Mouse (Mus musculus) embryonic facial prominence, embryonic 14.5 days (tissue): ENCODE results near the gene Scarf1. TPM values are rescaled to one million over a fixed set of nuclear protein-coding genes. Genes with fewer than 3 reads are reported as not detected.

Experiments
- ATAC-seq: fragments of 200-750 bp; cut with Nextera tagmentation; 2 replicates; pipeline ENCODE4 v1.8.0; 2017; ENCODE audit warnings: low read depth, moderate number of reproducible peaks, moderate TSS enrichment
- DNase-seq: peaks from one replicate; pipeline ENCODE4 v3.0.0-alpha.2; 2015; ENCODE audit warnings: low spot score
- H3K27ac ChIP-seq: fragments of 300-500 bp; sonication (generic); replicated peaks from 2 replicates; pipeline ENCODE4 v1.5.1; 2014; ENCODE audit warnings: low read depth, mild to moderate bottlenecking, low read length, moderate library complexity
- H3K27me3 ChIP-seq: fragments of 300-500 bp; sonication (generic); replicated peaks from 2 replicates; pipeline ENCODE4 v1.6.1; 2014; ENCODE audit warnings: low read length; ENCODE audit not compliant: control insufficient read depth, insufficient read depth
- H3K36me3 ChIP-seq: fragments of 300-500 bp; sonication (generic); 2 replicates; pipeline ENCODE4 v1.6.1; 2014; ENCODE audit warnings: low read length, mixed read lengths; ENCODE audit not compliant: control insufficient read depth, insufficient read depth
- H3K4me1 ChIP-seq: fragments of 300-500 bp; sonication (generic); 2 replicates; pipeline ENCODE4 v1.6.1; 2014; ENCODE audit warnings: antibody characterized with exemption, low read length; ENCODE audit not compliant: control insufficient read depth, insufficient read depth
- H3K4me2 ChIP-seq: fragments of 300-500 bp; sonication (generic); 2 replicates; pipeline ENCODE4 v1.6.1; 2014; ENCODE audit warnings: low read depth, mild to moderate bottlenecking, low read length, moderate library complexity, mixed read lengths
- H3K4me3 ChIP-seq: fragments of 300-500 bp; sonication (generic); 2 replicates; pipeline ENCODE4 v1.5.1; 2014; ENCODE audit warnings: low read depth, mild to moderate bottlenecking, low read length
- H3K9ac ChIP-seq: fragments of 300-500 bp; sonication (generic); 2 replicates; pipeline ENCODE4 v1.6.1; 2014; ENCODE audit warnings: low read depth, mild to moderate bottlenecking, low read length, moderate library complexity, mixed read lengths
- H3K9me3 ChIP-seq: fragments of 300-500 bp; sonication (generic); 2 replicates; pipeline ENCODE4 v1.6.1; 2016; ENCODE audit warnings: low read length; ENCODE audit not compliant: control insufficient read depth
- WGBS: fragments of 180-500 bp; shearing (Covaris S2); extraction: QIAGEN DNeasy Blood & Tissue Kit; methylation state at CpG from one replicate; pipeline ENCODE4 v1.1.7; 2014; 5-methylcytosine and 5-hydroxymethylcytosine counted together
- polyA plus RNA-seq: library from polyadenylated mRNA; unstranded; fragments of >200 nt; fragmentation: Nextera tagmentation; extraction: Ambion mirVana; gene quantifications from 2 replicates; pipeline ENCODE4 v1.2.1, GENCODE M21; 2014

Scarf1 gene
- polyA plus RNA-seq, 1 experiment from 2014 or later, result 6.9 TPM

GRCm38 (mm10) chr11:75521609-75522008, 8.3 kb downstream of the Scarf1 start:
- Histone ChIP-seq H3K9me3 (no peaks in the 10 kb centered on the region), H3K36me3 (no peaks in the 10 kb centered on the region), H3K27me3 (no peaks in the 10 kb centered on the region), H3K27ac (no peak overlapping the region), H3K9ac (no peak overlapping the region), H3K4me1 (no peaks in the 10 kb centered on the region), H3K4me2 (no peak overlapping the region), H3K4me3 (no peak overlapping the region)
- ATAC-seq, result no peak
- 91% methylated on average over 4 of the region's 4 CpGs for WGBS
- no peak for DNase-seq

GRCm38 (mm10) chr11:75522793-75523192, 9.5 kb downstream of the Scarf1 start:
- Histone ChIP-seq H3K4me3 (no peak overlapping the region), H3K36me3 (no peaks in the 10 kb centered on the region), H3K27ac (no peak overlapping the region), H3K4me1 (no peaks in the 10 kb centered on the region), H3K27me3 (no peaks in the 10 kb centered on the region), H3K9me3 (no peaks in the 10 kb centered on the region), H3K9ac (no peak overlapping the region), H3K4me2 (no peak overlapping the region)
- WGBS, result 90% methylated on average over 2 of the region's 2 CpGs
- no peak for DNase-seq
- ATAC-seq, result no peak

GRCm38 (mm10) chr11:75525531-75526125, 12.3 kb downstream of the Scarf1 start:
- H3K9ac ChIP-seq, result no peak overlapping the region
- no peaks in the 10 kb centered on the region for H3K9me3 ChIP-seq
- H3K27me3 ChIP-seq, result no peaks in the 10 kb centered on the region
- ATAC-seq (no peak), DNase-seq (no peak)
- no peak overlapping the region for H3K4me3 ChIP-seq
- no peak overlapping the region for H3K4me2 ChIP-seq
- H3K36me3 ChIP-seq, result no peaks in the 10 kb centered on the region
- no peak overlapping the region for H3K27ac ChIP-seq
- no peaks in the 10 kb centered on the region for H3K4me1 ChIP-seq
- 83% methylated on average over 15 of the region's 15 CpGs for WGBS

GRCm38 (mm10) chr11:75526943-75527342, 13.6 kb downstream of the Scarf1 start:
- ATAC-seq (no peak), DNase-seq (no peak)
- H3K27ac ChIP-seq, result no peak overlapping the region
- no peak overlapping the region for H3K4me2 ChIP-seq
- no peaks in the 10 kb centered on the region for H3K27me3 ChIP-seq
- H3K36me3 ChIP-seq, result no peaks in the 10 kb centered on the region
- no peaks in the 10 kb centered on the region for H3K9me3 ChIP-seq
- no peak overlapping the region for H3K4me3 ChIP-seq
- 84% methylated on average over 6 of the region's 6 CpGs for WGBS
- no peak overlapping the region for H3K9ac ChIP-seq
- H3K4me1 ChIP-seq, result no peaks in the 10 kb centered on the region

GRCm38 (mm10) chr11:75529771-75530170, 16.4 kb downstream of the Scarf1 start:
- Histone ChIP-seq H3K4me1 (peaks cover 8% of the 10 kb centered on the region; the same call in 1 of the 2 replicates), H3K36me3 (no peaks in the 10 kb centered on the region), H3K9ac (no peak overlapping the region), H3K27ac (no peak overlapping the region), H3K4me3 (no peak overlapping the region), H3K27me3 (no peaks in the 10 kb centered on the region), H3K4me2 (no peak overlapping the region), H3K9me3 (no peaks in the 10 kb centered on the region)
- ATAC-seq (no peak), DNase-seq (no peak)
- WGBS, result 51% methylated on average over 4 of the region's 4 CpGs

GRCm38 (mm10) chr11:75530325-75530724, 17.0 kb downstream of the Scarf1 start:
- DNase-seq (peak; percentile 92), ATAC-seq (peak; percentile 26; the same call in 1 of the 2 replicates)
- no peaks in the 10 kb centered on the region for H3K9me3 ChIP-seq
- no peaks in the 10 kb centered on the region for H3K27me3 ChIP-seq
- 1% methylated on average over 10 of the region's 10 CpGs for WGBS
- no peaks in the 10 kb centered on the region for H3K36me3 ChIP-seq
- peak overlapping the region; percentile 90 for H3K4me2 ChIP-seq
- peak overlapping the region; percentile 73 for H3K9ac ChIP-seq
- peak overlapping the region; percentile 71 for H3K4me3 ChIP-seq
- H3K4me1 ChIP-seq, result peaks cover 8% of the 10 kb centered on the region; the same call in 1 of the 2 replicates
- no peak overlapping the region; the same call in 1 of the 2 replicates for H3K27ac ChIP-seq

GRCm38 (mm10) chr11:75530845-75531373, 17.6 kb downstream of the Scarf1 start:
- DNase-seq (no peak), ATAC-seq (peak; percentile 3)
- peaks cover 8% of the 10 kb centered on the region; the same call in 1 of the 2 replicates for H3K4me1 ChIP-seq
- H3K27ac ChIP-seq, result peak overlapping the region; percentile 77; the same call in 1 of the 2 replicates
- peak overlapping the region; percentile 73 for H3K9ac ChIP-seq
- H3K27me3 ChIP-seq, result no peaks in the 10 kb centered on the region
- no peaks in the 10 kb centered on the region for H3K9me3 ChIP-seq
- H3K4me3 ChIP-seq, result peak overlapping the region; percentile 71
- under 1% methylated on average over 30 of the region's 31 CpGs for WGBS
- H3K36me3 ChIP-seq, result no peaks in the 10 kb centered on the region
- peak overlapping the region; percentile 90 for H3K4me2 ChIP-seq

- Histone ChIP-seq H3K9me3 (no peaks in the 10 kb centered on the region), H3K27me3 (no peaks in the 10 kb centered on the region), H3K27ac (peak within 1 kb of the TSS; percentile 82), H3K4me2 (peak within 1 kb of the TSS; percentile 90), H3K36me3 (no peaks in the 10 kb centered on the region), H3K4me1 (peaks cover 8% of the 10 kb centered on the region; the same call in 1 of the 2 replicates), H3K4me3 (peak within 1 kb of the TSS; percentile 71), H3K9ac (peak within 1 kb of the TSS; percentile 73)
- DNase-seq (peak; percentile 98), ATAC-seq (peak; percentile 95)
- WGBS, result under 1% methylated on average over 59 of the region's 62 CpGs
Measured at GRCm38 (mm10) chr11:75531469-75532242, 18.3 kb downstream of the Scarf1 start, which contains the start of gene Slc43a2. Gene Slc43a2, plus strand, starts transcription at chr11:75531694.
